Mouse (Mus musculus) mouse embryonic stem cell (cell line): ENCODE results near the gene Twnk.
"Not testable (repeated sequence)": the region's sequence is repeated elsewhere in the genome, so short reads cannot be mapped to it uniquely, and the experiment has no call there.

Source experiments
- in situ Hi-C, 2 experiments: fragments of 300-500 bp; cut with MboI; formaldehyde crosslinking; loops; 1 replicate in 1 of 2; 3 replicates in 1 of 2; pipeline ENCODE4 v1.14.3; 2019 to 2020; ENCODE audit warnings: low sequenced_read_pairs in 2 of 2, low pct_unique_long_range_greater_than_20kb in 1 of 2, mixed read lengths in 1 of 2; ENCODE audit not compliant: unreplicated experiment in 1 of 2

Twnk gene

GRCm38 (mm10) chr19:45017216-45017771, 11.8 kb downstream of the Twnk start:
- in situ Hi-C loops, result no loop called here

GRCm38 (mm10) chr19:45017909-45018308, 12.4 kb downstream of the Twnk start:
- in situ Hi-C loops, result no loop called here

- in situ Hi-C loops, result no loop called here
Measured at GRCm38 (mm10) chr19:45018351-45018831, 12.9 kb downstream of the Twnk start.

GRCm38 (mm10) chr19:45020348-45020747, 14.9 kb downstream of the Twnk start:
- in situ Hi-C loops, result no loop called here

GRCm38 (mm10) chr19:45021362-45021761, 15.9 kb downstream of the Twnk start:
- in situ Hi-C loops, result no loop called here

- in situ Hi-C loops, result no loop called here
Measured at GRCm38 (mm10) chr19:45023993-45024392, 18.5 kb downstream of the Twnk start.

GRCm38 (mm10) chr19:45024775-45025174, 19.3 kb downstream of the Twnk start:
- in situ Hi-C loops, result no loop called here

- in situ Hi-C loops, result no loop called here
Measured at GRCm38 (mm10) chr19:45025937-45026568, 20.6 kb downstream of the Twnk start.

GRCm38 (mm10) chr19:45026958-45027670, 21.7 kb downstream of the Twnk start:
- in situ Hi-C loops, result no loop called here

GRCm38 (mm10) chr19:45027848-45028247, 22.4 kb downstream of the Twnk start:
- in situ Hi-C loops, result no loop called here

- in situ Hi-C loops, result no loop called here
Measured at GRCm38 (mm10) chr19:45028746-45029145, 23.3 kb downstream of the Twnk start.

GRCm38 (mm10) chr19:45029571-45029970, 24.1 kb downstream of the Twnk start:
- in situ Hi-C loops, result no loop called here

GRCm38 (mm10) chr19:45030111-45030510, 24.6 kb downstream of the Twnk start:
- in situ Hi-C loops, result no loop called here

GRCm38 (mm10) chr19:45030746-45031693, 25.6 kb downstream of the Twnk start:
- in situ Hi-C loops, result no loop called here

- in situ Hi-C loops, result no loop called here
Measured at GRCm38 (mm10) chr19:45031780-45032179, 26.3 kb downstream of the Twnk start.

GRCm38 (mm10) chr19:45032570-45033332, 27.3 kb downstream of the Twnk start:
- in situ Hi-C loops, result no loop called here

GRCm38 (mm10) chr19:45036867-45037266, 31.4 kb downstream of the Twnk start:
- in situ Hi-C loops, result no loop called here

GRCm38 (mm10) chr19:45038198-45038597, 32.7 kb downstream of the Twnk start:
- in situ Hi-C loops, result not testable (repeated sequence)
